In the genomic region with DNA sequence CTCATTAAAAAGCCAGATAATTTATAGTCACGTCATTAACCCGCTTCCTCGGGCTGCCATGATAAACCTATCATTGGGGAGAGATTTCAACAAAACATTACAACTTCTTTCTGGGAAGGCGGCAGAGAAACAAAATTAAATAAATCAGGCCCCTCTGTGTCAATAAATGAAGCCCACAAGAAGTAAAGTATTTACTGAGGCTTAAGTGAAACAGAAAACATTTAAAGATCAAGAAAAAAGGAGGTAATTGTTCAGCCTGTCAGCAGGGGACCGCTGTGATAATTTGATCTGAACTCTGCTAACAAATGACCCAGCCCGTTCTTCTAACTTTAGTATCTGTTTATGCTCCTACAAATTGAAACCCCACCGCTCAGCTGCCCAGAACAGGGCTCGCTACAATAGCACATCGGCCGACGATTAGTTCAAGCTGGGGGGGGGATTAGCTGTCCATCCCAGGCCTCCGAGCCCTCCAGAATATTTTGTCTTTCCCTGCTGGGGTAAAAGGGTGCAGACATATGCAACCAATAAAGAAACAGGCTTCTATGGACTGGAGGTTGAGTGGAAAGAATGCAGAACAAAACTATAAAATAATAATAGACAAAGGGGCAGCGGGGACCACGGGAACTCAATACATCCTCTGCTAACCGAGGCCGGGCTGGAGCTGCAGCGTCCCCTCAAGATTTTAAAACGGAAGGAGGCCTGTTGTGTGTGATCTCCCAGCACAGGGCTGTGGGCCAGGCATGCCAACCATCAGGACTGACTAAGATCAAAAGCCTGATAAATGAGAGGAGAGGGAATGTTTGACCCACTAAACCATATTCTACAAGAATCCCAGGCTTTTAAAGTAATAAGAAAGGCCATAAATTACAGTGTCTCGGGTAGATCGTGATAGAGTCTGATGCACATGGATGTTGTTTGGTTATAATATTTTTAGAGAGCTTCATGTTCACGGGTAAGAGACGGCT, we compare ENCODE assay signal across 12 mouse cellular contexts.
A peak's percentile ranks its signal among the peaks of the same experiment; 100 is the strongest.
DNase-seq lines count a peak whose midpoint lies in the region; ATAC-seq and TF ChIP-seq lines count a peak whose summit lies in the region.
"Had no signal": no experiment of that assay in that cellular context is flagged by ENCODE, and none has a peak within 500 bp of the region (broad histone marks: within the 10 kb centered on the region; RNA-seq: fewer than 3 reads in every experiment).

No protein-coding gene starts in this region.

- 49% methylated on average over 22 of the region's 22 CpGs for WGBS in heart, embryonic 13.5 days
- WGBS in forebrain, embryonic 16.5 days: 15% methylated on average over 22 of the region's 22 CpGs
- WGBS in midbrain, embryonic 11.5 days: 11% methylated on average over 22 of the region's 22 CpGs

- H3K4me3 ChIP-seq in heart, embryonic 13.5 days: no peak overlapping the region
- H3K4me3 ChIP-seq in forebrain, embryonic 16.5 days (replicated peaks; ENCODE audit: low read length): no peak overlapping the region
- H3K4me3 ChIP-seq in midbrain, embryonic 11.5 days (ENCODE audit: low read depth, low read length): no peak overlapping the region
- no peak overlapping the region for H3K4me3 ChIP-seq in gastrocnemius, adult 2 months

- H3K36me3 ChIP-seq in heart, embryonic 13.5 days: no peaks in the 10 kb centered on the region
- no peaks in the 10 kb centered on the region for H3K36me3 ChIP-seq in forebrain, embryonic 16.5 days (ENCODE audit: control insufficient read depth, insufficient read depth)
- H3K36me3 ChIP-seq in midbrain, embryonic 11.5 days (ENCODE audit: control insufficient read depth, insufficient read depth, low read length): no peaks in the 10 kb centered on the region

- no peaks in the 10 kb centered on the region for H3K9me3 ChIP-seq in heart, embryonic 13.5 days
- H3K9me3 ChIP-seq in forebrain, embryonic 16.5 days (ENCODE audit: control insufficient read depth, low read length): no peaks in the 10 kb centered on the region
- H3K9me3 ChIP-seq in midbrain, embryonic 11.5 days (ENCODE audit: control insufficient read depth, low read length): no peaks in the 10 kb centered on the region

- DNase-seq in heart, adult 18-20 months: no peak
- peak; percentile 49 for DNase-seq in embryo, embryonic 10 days (ENCODE audit: low spot score)
- DNase-seq in midbrain, embryonic 11.5 days (ENCODE audit: low spot score, missing footprints): peak; percentile 94
- DNase-seq in gastrocnemius, adult 2 months: no peak
- no peak for DNase-seq in frontal cortex, postnatal 25 days (ENCODE audit: low spot score in 2 of 2)
- no peak for DNase-seq in adrenal gland, postnatal 10 days
- DNase-seq: adrenal gland, postnatal 14 days; cerebellum, adult 8-10 months; kidney, adult 9 months had no signal

- H3K27me3 ChIP-seq in heart, embryonic 13.5 days (replicated peaks): peaks cover 18% of the 10 kb centered on the region
- H3K27me3 ChIP-seq in forebrain, embryonic 16.5 days (replicated peaks; ENCODE audit: control insufficient read depth, insufficient read depth, low read length): peaks cover 16% of the 10 kb centered on the region
- no peaks in the 10 kb centered on the region for H3K27me3 ChIP-seq in midbrain, embryonic 11.5 days (ENCODE audit: control insufficient read depth, insufficient read depth, low read length)

- intact Hi-C loops in gastrocnemius, adult 2 months (cut with DNase I): no loop called here

- peak overlapping the region; percentile 9; the same call in 1 of the 2 replicates for H3K4me2 ChIP-seq in heart, embryonic 13.5 days
- H3K4me2 ChIP-seq in forebrain, embryonic 16.5 days (ENCODE audit: low read length): peak overlapping the region; percentile 3; the same call in 1 of the 2 replicates
- H3K4me2 ChIP-seq in midbrain, embryonic 11.5 days: peak overlapping the region; percentile 32

- no peak overlapping the region for H3K9ac ChIP-seq in heart, embryonic 13.5 days
- H3K9ac ChIP-seq in forebrain, embryonic 16.5 days (replicated peaks; ENCODE audit: low read depth, low read length): no peak overlapping the region
- H3K9ac ChIP-seq in midbrain, embryonic 11.5 days (ENCODE audit: low read length): peak overlapping the region; percentile 48

- no peak for ATAC-seq in heart, embryonic 13.5 days (ENCODE audit: extremely low read depth, insufficient number of reproducible peaks, low FRiP score, low TSS enrichment)
- no peak for ATAC-seq in forebrain, embryonic 16.5 days
- ATAC-seq in midbrain, embryonic 11.5 days (ENCODE audit: low FRiP score): peak; percentile 58

- no peak overlapping the region for H3K27ac ChIP-seq in heart, embryonic 13.5 days (replicated peaks)
- no peak overlapping the region for H3K27ac ChIP-seq in forebrain, embryonic 16.5 days (ENCODE audit: low read length)
- H3K27ac ChIP-seq in midbrain, embryonic 11.5 days (ENCODE audit: low read depth, low read length): peak overlapping the region; percentile 59
- no peak overlapping the region for H3K27ac ChIP-seq in gastrocnemius, adult 2 months
- H3K27ac ChIP-seq: macrophage had no signal

- H3K4me1 ChIP-seq in heart, embryonic 13.5 days: peaks cover 12% of the 10 kb centered on the region; the same call in 1 of the 2 replicates
- H3K4me1 ChIP-seq in forebrain, embryonic 16.5 days (replicated peaks; ENCODE audit: control insufficient read depth, insufficient read depth, low read length): no peaks in the 10 kb centered on the region; the same call in 1 of the 2 replicates
- H3K4me1 ChIP-seq in midbrain, embryonic 11.5 days (ENCODE audit: control insufficient read depth, insufficient read depth, low read length): peaks cover 18% of the 10 kb centered on the region

- TF ChIP-seq CTCF in gastrocnemius, adult 2 months (IDR thresholded peaks at IDR 0.05): no peak

Comparison
In these comparisons a context has a peak if more than half of its experiments do, and no peak if none do; other contexts are left out.
1. DNase-seq: peak in embryo, embryonic 10 days (single experiment) and midbrain, embryonic 11.5 days (single experiment); none in heart, adult 18-20 months (0 of 2), gastrocnemius, adult 2 months (single experiment), frontal cortex, postnatal 25 days (0 of 2) and adrenal gland, postnatal 10 days (single experiment).
2. Peak in every context shown above with its lines, with median percentiles within 50 percentile points of each other: H3K4me2 ChIP-seq.